Mouse (Mus musculus) embryo, embryonic 10.5 days (tissue): Measurements from ENCODE around the gene Rpl7l1.
"Not testable (repeated sequence)": the region's sequence is repeated elsewhere in the genome, so short reads cannot be mapped to it uniquely, and the experiment has no call there.

Source experiments
- DNase-seq: peaks from one replicate; pipeline ENCODE4 v3.0.0-alpha.2; 2015; ENCODE audit warnings: low spot score

The Rpl7l1 gene

DNA sequence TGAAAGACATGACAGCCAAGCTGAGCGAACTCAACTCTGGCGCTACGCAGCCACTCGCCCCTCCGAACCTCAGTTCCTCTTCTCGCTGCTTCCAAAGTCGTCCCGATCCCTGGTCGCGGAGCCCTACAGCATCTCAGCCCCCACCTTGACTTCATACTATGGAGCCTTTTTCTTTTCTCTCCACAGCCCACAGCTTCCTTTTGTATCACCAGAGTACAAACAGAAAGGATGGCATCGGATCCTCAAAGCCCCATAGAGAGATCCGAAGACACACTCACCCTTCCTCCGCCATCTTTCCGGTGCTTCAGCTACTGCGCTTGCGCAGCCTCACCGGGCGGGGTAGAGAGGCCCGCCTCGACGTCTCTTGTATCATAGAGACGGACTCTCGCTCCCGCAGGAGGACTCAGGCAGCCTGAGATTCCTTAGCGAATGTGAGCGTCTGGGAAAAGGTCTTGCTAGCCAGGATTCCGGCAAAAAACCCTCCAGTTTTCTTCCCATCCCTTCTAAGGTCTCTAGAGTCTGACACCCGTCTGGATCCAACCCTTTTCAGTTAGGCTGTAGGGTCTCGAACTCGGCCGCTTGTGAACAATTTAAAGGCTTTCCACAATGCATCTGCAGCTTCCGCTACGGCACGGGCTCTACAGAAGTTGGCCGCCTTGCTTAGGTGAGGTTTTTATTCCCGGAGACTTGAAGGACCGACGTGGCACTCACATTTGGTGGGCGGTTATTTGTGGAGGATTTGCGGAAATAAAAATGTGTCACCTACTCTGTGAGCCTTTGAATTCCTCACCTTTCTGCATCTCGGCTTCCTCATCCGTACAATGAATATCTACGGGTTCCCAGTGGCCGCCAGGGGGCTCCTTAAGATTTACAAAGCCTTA, at the start of gene Rpl7l1:
Gene Rpl7l1 (minus strand): TSS at position 332 of the 881 bp plus-strand sequence.
- peak; percentile 96 for DNase-seq

- no peak for DNase-seq
Observed at GRCm38 (mm10) chr17:46829856-46830535, 47.5 kb upstream of the Rpl7l1 start.

DNA sequence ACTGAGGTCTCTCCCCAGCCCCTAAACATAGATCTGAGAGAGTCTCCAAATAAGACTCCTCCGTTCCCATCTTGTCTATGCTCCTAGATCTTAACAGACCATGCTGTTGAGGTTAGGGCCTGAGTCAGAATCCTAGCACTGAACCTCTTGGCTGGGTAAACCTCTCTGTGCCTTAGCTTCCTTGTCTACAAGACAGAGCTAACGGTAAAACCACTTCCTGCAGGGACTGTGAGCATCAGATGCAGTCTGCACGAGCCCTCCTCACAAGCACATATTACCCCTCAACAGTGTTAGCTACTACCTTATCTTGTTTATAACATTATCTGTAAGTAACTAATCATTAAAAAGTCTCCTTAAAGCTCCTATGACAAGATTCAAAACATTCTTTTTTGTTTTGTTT, 46.5 kb upstream of the Rpl7l1 start:
- no peak for DNase-seq

GRCm38 (mm10) chr17:46823091-46823490, 40.6 kb upstream of the Rpl7l1 start:
- no peak for DNase-seq

- no peak for DNase-seq
Observed at GRCm38 (mm10) chr17:46820628-46821027, 38.2 kb upstream of the Rpl7l1 start.

GRCm38 (mm10) chr17:46817734-46818158, 35.3 kb upstream of the Rpl7l1 start:
- no peak for DNase-seq

GRCm38 (mm10) chr17:46816306-46816705, 33.8 kb upstream of the Rpl7l1 start:
- DNase-seq: no peak

DNA sequence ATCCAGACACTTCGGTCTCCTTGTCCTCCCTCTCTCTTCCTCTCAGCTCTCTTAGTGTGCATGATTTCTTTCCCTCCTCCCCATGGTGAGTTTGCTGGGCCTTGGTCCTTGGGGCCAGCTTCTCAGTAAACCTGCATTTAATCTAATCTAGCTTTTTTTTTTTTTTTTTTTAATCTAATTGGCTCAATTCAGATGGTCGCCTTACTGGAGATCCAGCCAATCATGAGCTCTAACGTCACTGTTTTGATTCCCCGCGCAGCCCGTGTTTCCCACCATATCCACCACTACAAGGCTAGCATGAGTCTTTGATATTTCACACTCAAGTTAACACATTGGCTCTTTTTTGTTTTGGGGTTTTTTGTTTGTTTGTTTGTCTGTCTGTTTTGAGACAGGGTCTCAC, 32.0 kb upstream of the Rpl7l1 start:
- no peak for DNase-seq

DNA sequence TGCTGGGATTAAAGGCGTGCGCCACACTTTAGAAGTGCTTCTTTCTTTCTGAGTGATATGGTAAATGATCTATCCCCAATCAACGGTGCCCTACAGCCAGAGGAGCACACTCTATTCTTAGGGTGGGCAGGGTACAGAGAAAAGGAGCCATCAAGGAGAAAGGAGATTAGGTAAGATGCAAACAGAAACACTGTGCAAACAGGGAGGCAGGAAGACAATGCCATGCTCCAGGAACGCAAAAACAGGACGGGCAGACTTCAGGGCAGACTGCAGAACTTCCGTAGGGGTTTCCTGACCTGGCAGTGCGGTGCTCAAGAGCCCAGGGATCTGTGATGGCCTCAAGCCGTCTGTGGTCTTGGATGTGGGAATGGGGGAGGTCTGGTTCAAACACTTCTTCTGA, 31.2 kb upstream of the Rpl7l1 start:
- DNase-seq: no peak

DNA sequence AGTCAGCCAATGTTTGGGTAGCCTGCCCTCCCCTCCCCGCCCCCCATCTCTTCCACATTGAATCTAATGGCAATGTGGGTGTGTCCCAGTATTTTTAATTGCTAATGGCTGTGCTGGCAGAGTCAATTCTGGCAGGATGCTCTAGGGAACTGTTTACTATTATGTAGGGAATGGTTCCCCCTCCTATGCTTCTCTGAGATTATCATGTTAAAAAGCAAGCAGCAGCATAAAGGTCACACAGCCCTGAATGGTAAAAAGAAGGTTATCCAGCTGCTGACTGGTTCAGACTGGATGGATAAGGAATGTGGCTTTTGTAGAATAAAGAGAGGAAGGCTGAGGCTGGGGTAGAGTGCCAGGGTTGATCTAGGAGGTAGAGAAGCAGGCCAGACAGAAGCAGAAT, 30.0 kb upstream of the Rpl7l1 start:
- no peak for DNase-seq

DNA sequence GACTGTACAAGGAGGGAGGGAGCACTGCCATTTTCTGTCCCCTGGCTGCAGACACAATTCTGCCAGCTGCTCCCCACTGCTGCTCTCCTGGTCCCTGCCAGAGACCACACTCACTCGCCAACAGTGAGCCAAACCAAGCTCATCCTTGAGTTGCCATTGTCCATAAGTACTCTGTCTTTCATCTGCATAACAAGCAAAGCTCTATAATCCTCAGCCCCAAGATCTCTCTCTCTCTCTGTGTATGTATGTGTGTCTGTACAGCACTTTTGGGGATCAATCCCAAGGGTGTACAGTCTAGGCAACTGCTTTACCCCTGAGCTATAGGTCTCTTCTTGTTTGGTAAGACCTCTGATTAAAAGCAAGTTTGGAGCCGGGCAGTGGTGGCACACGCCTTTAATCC, 28.2 kb upstream of the Rpl7l1 start:
- DNase-seq: no peak

DNA sequence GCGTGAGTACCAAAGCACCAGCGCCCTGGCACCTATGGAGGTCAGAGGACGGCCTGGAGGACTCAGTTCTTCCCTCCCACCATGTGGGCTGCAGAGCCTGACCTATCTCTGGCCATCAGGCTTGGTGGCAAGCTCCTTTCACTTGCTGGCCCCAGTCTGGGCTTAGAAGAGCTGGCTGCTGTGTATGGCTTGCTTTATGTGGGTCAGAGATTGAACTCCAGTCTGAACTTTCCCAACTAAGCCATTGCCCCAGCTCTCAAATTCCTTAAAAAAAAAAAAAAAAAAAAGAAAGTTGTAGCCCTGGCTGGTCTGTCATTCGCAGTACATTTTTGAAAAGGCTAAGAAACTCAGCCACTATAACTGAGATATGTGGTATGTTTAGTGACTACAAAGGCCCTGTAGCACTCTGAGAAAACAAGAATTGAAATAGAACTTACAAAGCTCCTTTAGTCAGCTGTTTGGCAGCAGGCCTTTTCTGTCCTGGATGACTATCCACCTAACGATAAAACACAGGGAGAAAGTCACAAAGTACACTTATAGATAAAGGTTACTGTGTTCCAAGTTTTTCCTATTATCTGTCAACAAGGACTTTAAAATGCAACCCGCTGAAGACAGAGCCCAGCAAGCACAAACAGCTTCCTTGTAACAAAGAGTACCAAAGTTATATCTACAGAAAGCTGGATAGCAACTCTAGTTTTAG, 26.8 kb upstream of the Rpl7l1 start:
- DNase-seq: no peak

- DNase-seq: no peak
Observed at GRCm38 (mm10) chr17:46808376-46808775, 25.9 kb upstream of the Rpl7l1 start.

DNA sequence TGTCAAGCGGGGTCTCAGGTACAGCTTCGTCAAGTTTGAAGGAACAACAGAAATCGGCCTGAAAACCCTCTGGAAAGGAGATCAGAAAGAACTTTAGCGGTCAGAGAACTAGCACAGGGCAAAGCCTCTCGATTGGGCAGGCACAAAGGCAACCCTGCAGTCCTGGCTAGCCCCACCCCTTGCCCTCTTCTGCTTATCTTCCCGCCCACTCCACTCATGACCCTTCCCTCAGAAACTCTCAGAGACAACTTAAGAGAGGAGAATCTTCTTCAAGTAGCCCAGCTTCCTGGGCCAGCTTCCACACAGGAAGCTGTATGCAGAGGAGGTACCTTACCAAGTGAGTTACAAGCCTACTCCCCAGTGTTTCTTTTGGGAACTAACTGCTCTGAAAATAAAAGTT, 19.3 kb upstream of the Rpl7l1 start:
- no peak for DNase-seq

DNA sequence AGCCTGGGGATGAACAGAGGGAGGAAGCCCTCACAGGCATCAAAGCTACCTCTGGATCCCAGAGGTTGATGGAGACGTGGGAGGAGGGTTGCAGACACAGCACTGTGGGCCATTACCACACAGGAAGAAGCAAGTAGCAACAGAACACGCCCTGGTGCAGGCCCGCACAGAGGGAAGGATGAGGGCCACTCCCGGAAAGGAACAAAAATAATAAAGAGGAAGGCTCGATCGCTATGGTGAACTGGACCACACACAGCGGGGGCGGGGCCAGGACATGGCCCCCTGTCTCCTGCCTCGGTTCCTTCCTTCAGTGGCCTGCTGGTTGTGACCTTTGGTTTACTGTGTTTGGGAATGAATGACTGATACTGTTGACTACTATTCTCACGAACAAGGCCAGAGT, 17.2 kb upstream of the Rpl7l1 start:
- no peak for DNase-seq

GRCm38 (mm10) chr17:46797386-46797785, 14.9 kb upstream of the Rpl7l1 start:
- peak; percentile 40 for DNase-seq

- no peak for DNase-seq
Observed at GRCm38 (mm10) chr17:46796743-46797142, 14.3 kb upstream of the Rpl7l1 start.

DNA sequence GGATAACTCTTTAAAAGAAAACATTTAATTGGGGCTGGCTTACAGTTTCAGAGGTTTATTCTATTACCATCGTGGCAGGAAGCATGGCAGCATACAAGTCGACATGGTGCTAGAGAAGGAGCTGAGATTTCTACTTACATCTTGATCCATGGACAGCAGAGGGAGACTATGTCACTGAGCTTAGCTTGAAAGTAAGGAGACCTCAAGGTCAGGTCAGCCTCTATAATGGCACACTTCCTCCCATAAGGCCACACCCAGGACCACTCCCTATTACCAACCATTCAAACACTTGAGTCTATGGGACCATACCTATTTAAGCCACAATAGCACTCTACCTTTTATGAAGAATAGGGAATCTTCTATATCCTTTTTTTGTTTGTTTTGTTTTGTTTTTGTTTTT, 10.5 kb upstream of the Rpl7l1 start:
- no peak for DNase-seq

DNA sequence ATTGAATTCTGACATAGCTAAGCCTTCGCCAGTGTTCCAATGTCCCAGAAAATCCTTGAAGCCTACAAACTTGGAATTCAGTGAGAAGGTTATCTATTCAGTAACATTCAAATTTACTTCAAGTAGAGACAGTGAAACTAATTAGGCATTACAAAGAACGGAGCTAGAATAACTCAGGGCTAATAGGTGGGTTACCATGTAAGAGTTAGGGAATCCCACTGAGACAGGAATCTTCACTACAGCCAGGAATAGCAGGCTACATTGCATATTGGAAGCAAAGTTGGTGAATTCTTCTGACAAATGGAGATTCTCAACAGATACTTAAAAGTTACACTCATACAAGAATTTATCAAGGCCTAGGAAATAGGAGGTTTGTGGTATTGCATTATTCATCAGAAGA, 5.5 kb upstream of the Rpl7l1 start:
- DNase-seq: not testable (repeated sequence)

DNA sequence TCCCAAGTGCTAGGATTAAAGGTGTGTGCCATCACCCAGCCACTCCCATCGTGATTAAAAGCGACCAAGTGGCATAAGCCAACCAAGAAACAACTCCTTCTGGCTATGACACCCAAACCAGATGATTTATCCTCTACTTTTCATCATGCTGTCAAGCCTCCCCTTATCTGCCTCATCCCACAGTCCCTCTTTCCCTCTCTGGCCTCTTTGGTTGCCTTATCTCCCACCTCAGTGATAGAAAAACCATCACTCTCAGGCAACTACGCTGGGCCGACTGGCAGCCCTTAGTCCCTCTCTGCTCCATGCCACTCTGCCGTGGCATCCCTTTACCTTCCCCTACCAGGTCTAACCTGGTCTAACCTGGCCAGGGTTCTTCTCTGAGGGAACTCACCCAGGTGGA, 4.5 kb upstream of the Rpl7l1 start:
- no peak for DNase-seq

- no peak for DNase-seq
Observed at GRCm38 (mm10) chr17:46783222-46783565, 722 bp upstream of the Rpl7l1 start.

DNA sequence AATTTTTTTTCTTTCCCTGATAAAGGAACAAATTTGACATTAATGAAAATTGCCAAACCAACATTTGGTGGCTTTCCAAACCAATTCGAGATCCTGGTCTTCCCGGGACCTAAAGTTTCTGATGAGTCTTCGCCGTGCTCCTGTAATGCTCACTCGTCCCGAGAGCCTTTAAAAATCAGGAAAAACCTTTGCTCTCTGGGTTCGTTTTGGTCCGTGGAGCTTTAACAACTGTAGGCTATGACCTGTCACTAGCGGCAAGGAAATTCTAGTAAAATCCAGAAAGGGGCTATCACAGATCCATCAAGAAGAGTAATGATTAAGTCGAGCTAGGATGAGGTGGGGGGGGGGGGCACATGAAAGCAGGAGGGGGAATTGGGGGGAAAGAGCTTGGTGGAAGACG, 596 bp downstream of the Rpl7l1 start:
- no peak for DNase-seq

- no peak for DNase-seq
Observed at GRCm38 (mm10) chr17:46776087-46776486, 6.4 kb downstream of the Rpl7l1 start.
